Mouse (Mus musculus) ES-E14 (cell line): ENCODE results near the gene Cachd1.

Experiments used
- CHD2 ChIP-seq: IDR thresholded peaks from 2 replicates; pipeline ENCODE4 v1.6.1; 2014; ENCODE audit warnings: mild to moderate bottlenecking, low read depth, low read length, inconsistent platforms
- HCFC1 ChIP-seq: IDR thresholded peaks from 2 replicates; pipeline ENCODE4 v1.6.1; 2012; ENCODE audit warnings: low read length, inconsistent platforms, borderline replicate concordance; ENCODE audit not compliant: insufficient read depth
- ZC3H11A ChIP-seq: IDR thresholded peaks from 2 replicates; pipeline ENCODE4 v1.6.1; 2012; ENCODE audit warnings: low read depth, mild to moderate bottlenecking, inconsistent platforms, low read length, borderline replicate concordance
- ZNF384 ChIP-seq: IDR thresholded peaks from 2 replicates; pipeline ENCODE4 v1.6.1; 2012; ENCODE audit warnings: low read depth, low read length, inconsistent platforms

GRCm38 (mm10) chr4:100777376-100778041 is 1.0 kb downstream of the Cachd1 start:
- TF ChIP-seq HCFC1 (no peak), ZC3H11A (no peak), CHD2 (no peak), ZNF384 (no peak)
